Mouse (Mus musculus) layer of hippocampus, adult 18-20 months (tissue): ENCODE data around the gene Mbnl2. TPM values are rescaled to one million over a fixed set of nuclear protein-coding genes. Genes with fewer than 3 reads are reported as not detected.

Experiments
- DNase-seq, 2 experiments: peaks; one replicate each; pipeline ENCODE4 v3.0.0; 2022; ENCODE audit warnings: low spot score in 2 of 2
- total RNA-seq, 2 experiments: library from RNA; stranded (reverse); gene quantifications; 2 replicates each; pipeline ENCODE4 v1.2.3; 2021

The Mbnl2 gene
- total RNA-seq, 2 experiments from 2014 or later, result 246 to 260 TPM

GRCm38 (mm10) chr14:120405597-120405996 lies 130.1 kb downstream of the Mbnl2 start:
- DNase-seq, result no peak

GRCm38 (mm10) chr14:120406271-120406670 lies 130.8 kb downstream of the Mbnl2 start:
- DNase-seq, result no peak

- no peak for DNase-seq
Observed at GRCm38 (mm10) chr14:120406820-120407219, 131.4 kb downstream of the Mbnl2 start.

GRCm38 (mm10) chr14:120409854-120410253 lies 134.4 kb downstream of the Mbnl2 start:
- no peak for DNase-seq

- peak in 1 of 2 experiments; percentile 40 for DNase-seq
Observed at GRCm38 (mm10) chr14:120416886-120417285, 141.4 kb downstream of the Mbnl2 start.

GRCm38 (mm10) chr14:120418964-120419363 lies 143.5 kb downstream of the Mbnl2 start:
- DNase-seq, result no peak

- DNase-seq, result peak in 1 of 2 experiments; percentile 62
Observed at GRCm38 (mm10) chr14:120428497-120428896, 153.0 kb downstream of the Mbnl2 start.

- no peak for DNase-seq
Observed at GRCm38 (mm10) chr14:120432773-120433172, 157.3 kb downstream of the Mbnl2 start.

GRCm38 (mm10) chr14:120433931-120434398 lies 158.5 kb downstream of the Mbnl2 start:
- peak in 1 of 2 experiments; percentile 34 for DNase-seq

- DNase-seq, result no peak
Observed at GRCm38 (mm10) chr14:120434831-120435230, 159.4 kb downstream of the Mbnl2 start.

GRCm38 (mm10) chr14:120440716-120441115 lies 165.2 kb downstream of the Mbnl2 start:
- DNase-seq, result no peak

- DNase-seq, result no peak
Observed at GRCm38 (mm10) chr14:120441256-120441655, 165.8 kb downstream of the Mbnl2 start.

- no peak for DNase-seq
Observed at GRCm38 (mm10) chr14:120441836-120442235, 166.4 kb downstream of the Mbnl2 start.

GRCm38 (mm10) chr14:120454221-120454620 lies 178.8 kb downstream of the Mbnl2 start:
- DNase-seq, result no peak

GRCm38 (mm10) chr14:120463938-120464727 lies 188.7 kb downstream of the Mbnl2 start:
- no peak for DNase-seq

- DNase-seq, result no peak
Observed at GRCm38 (mm10) chr14:120466816-120467215, 191.3 kb downstream of the Mbnl2 start.

- no peak for DNase-seq
Observed at GRCm38 (mm10) chr14:120469126-120469790, 193.8 kb downstream of the Mbnl2 start.

GRCm38 (mm10) chr14:120476186-120476697 lies 200.8 kb downstream of the Mbnl2 start:
- DNase-seq, result no peak

GRCm38 (mm10) chr14:120477288-120477981 lies 202.0 kb downstream of the Mbnl2 start:
- peak; percentile 98 to 99 for DNase-seq

GRCm38 (mm10) chr14:120477982-120478568 lies 202.6 kb downstream of the Mbnl2 start, which contains the start of gene Rap2a:
Gene Rap2a (plus strand): TSS chr14:120478444.
- peak; percentile 97 to 98 for DNase-seq
